Mouse (Mus musculus) cortical plate, adult 2 months (tissue): Measurements from ENCODE around the gene Susd6.

Experiments used
- CTCF ChIP-seq: fragments of 200-500 bp; IDR thresholded peaks from 2 replicates; pipeline ENCODE4 v1.5.1; 2011; ENCODE audit warnings: mild to moderate bottlenecking, control low read depth, low read length; ENCODE audit not compliant: insufficient read depth; ENCODE audit errors: extremely low read depth
- POLR2A ChIP-seq: fragments of 200-500 bp; IDR thresholded peaks from 2 replicates; pipeline ENCODE4 v1.6.1; 2011; ENCODE audit warnings: mild to moderate bottlenecking, low read length, control low read depth; ENCODE audit not compliant: insufficient read depth; ENCODE audit errors: extremely low read depth

DNA sequence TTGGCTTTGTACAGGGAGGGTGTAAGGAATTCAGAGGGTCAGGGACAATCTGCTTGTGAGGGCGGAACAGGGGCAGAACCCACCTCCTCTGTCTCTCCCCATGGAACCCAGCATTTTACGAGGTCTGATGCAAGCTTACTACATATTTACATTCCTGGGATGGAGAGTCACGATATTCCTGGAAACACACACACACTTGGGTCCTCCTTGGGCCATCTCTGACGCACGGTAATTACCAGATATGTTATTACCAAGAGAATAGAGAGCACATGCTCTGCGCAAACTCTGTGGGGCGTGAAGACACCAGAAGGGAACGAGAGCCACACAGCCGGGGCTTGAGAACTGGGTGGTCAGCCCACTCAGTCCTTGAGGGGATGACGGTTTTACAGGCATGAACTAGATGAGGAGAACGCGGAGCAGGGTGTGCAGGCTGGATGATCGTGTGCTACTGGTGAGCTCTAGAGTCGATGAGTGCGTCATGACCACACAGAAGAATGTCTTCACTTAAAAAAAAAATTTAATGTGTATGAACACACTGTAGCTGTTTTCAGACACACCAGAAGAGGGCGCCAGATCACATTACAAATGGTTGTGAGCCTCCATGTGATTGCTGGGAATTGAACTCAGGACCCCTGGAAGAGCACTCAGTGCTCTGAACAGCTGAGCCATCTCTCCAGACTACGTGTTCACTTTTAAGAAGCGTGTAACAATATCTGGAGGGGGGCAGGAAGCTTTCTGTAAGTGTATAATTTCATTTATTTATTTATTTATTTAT lies 103.6 kb downstream of the Susd6 start:
- TF ChIP-seq CTCF (peak; percentile 9; the same call in 1 of the 2 replicates), POLR2A (no peak)
